Mouse (Mus musculus): ENCODE measurements at regions not wholly inside any gene's neighbourhood (a gene's known extent, or its start where the extent isn't known, plus 50 kb on each side); places are given as distances from the start of the nearest gene placed in this dataset.

GRCm38 (mm10) chr10:99811430-99811829 lies 52.0 kb upstream of the Csl start:
- no peak overlapping the region for H3K27ac ChIP-seq (ENCODE audit: insufficient read depth, low read depth, low read length)
- TF ChIP-seq CTCF (IDR thresholded peaks at IDR 0.05; ENCODE audit: low read depth, low read length): no peak
- TF ChIP-seq POLR2A (IDR thresholded peaks at IDR 0.05; ENCODE audit: borderline replicate concordance, low read depth, low read length): no peak
- H3K4me1 ChIP-seq (ENCODE audit: control insufficient read depth, insufficient read depth, low read length): no peaks in the 10 kb centered on the region
- no peak overlapping the region for H3K4me3 ChIP-seq (ENCODE audit: insufficient read depth, low read length)

Data from bone marrow macrophage, adult 2 months (primary cell).